Mouse (Mus musculus) lung, postnatal 4 days (tissue): ENCODE data around the gene Agpat1.

Experiments used
- DNase-seq, 2 experiments: peaks; one replicate each; pipeline ENCODE4 v3.0.0; 2021

Agpat1 gene

GRCm38 (mm10) chr17:34655160-34655559, 51.1 kb downstream of the Agpat1 start:
- peak; percentile 76 to 90 for DNase-seq

GRCm38 (mm10) chr17:34655581-34655991, 51.5 kb downstream of the Agpat1 start:
- peak; percentile 88 to 96 for DNase-seq

- DNase-seq, result no peak
These were observed 52.6 kb downstream of the Agpat1 start for GRCm38 (mm10) chr17:34656666-34657065.

- no peak for DNase-seq
These were observed 53.2 kb downstream of the Agpat1 start for GRCm38 (mm10) chr17:34657271-34657670.

DNA sequence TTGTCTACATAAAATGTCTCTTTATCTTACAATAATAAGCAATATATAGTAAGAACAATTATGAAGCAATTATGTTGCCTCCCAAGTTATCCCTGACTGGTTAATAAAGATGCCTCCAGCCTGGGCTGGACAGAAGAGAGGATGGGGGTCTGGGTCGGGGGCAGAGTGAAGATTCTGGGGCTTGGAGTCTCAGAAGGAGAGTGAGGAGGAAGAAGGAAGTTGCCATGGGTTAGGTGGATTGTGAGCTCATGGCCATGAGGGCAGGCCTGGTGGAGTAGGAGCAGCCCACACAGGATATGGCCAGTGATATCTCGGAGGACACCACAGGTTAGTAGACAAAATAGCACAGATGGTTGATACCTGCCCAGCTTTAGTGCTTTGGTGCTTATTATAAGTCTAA, 54.1 kb downstream of the Agpat1 start:
- no peak for DNase-seq

- no peak for DNase-seq
These were observed 54.5 kb downstream of the Agpat1 start for GRCm38 (mm10) chr17:34658591-34658990.

- DNase-seq, result no peak
These were observed 55.3 kb downstream of the Agpat1 start for GRCm38 (mm10) chr17:34659181-34659896.

GRCm38 (mm10) chr17:34659897-34660214, 55.8 kb downstream of the Agpat1 start:
- no peak for DNase-seq

DNA sequence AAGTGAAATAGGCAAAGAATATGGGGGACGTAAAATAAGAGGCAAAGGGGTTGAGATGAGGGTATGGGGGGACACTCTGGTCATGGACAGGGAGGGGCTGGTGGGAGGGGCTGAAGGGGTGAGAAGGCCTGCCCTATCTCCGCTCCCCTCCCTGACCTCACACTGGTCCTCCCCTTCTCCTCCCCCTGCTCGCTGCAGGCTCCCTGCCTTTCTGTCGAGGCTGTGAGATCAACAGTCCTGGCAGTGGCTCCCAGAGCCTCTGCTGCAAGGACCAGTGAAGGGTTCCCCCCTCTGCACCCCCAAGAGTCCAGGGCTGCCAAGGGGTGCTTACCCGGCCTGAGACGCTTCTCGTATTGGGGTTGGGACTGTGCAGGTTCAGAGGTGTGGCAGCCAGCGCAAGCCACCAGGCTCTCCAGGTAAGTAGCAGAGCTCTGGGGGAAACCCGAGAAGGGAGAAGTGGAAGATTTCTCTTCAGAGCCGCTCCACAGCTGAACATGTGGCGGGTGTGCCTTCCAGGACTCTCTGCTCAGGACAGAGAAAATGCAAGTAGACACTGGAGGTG, 56.3 kb downstream of the Agpat1 start:
- DNase-seq, result no peak

- DNase-seq, result peak; percentile 72 to 81
These were observed 57.1 kb downstream of the Agpat1 start for GRCm38 (mm10) chr17:34661121-34661591.

GRCm38 (mm10) chr17:34662468-34662867, 58.4 kb downstream of the Agpat1 start:
- DNase-seq, result no peak

GRCm38 (mm10) chr17:34662978-34663377, 58.9 kb downstream of the Agpat1 start:
- DNase-seq, result no peak
